Mouse (Mus musculus) urinary bladder, postnatal 14 days (tissue): Measurements from ENCODE around the gene Kcnip4.

Experiments used
- DNase-seq: peaks from one replicate; pipeline ENCODE4 v3.0.0; 2021; ENCODE audit warnings: low spot score

Kcnip4 gene

DNA sequence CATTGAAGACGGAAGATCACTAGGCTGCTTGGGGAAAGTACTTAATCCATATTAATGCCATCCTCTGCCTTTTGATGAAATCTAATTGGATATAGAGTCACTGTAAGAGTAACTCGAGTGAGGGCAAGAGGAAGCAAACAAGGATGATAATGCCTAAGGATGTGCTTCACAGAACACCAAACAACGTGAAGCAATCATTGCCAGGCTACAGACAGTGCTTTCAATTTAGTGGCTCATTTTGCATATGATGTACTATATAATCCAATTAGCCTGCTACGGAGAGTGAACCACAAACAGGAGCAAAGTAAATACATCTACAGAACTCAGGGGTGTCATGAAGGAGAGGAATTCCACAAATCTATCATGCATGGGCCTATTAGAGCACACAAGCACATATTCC, 280.3 kb downstream of the Kcnip4 start:
- DNase-seq = no peak

DNA sequence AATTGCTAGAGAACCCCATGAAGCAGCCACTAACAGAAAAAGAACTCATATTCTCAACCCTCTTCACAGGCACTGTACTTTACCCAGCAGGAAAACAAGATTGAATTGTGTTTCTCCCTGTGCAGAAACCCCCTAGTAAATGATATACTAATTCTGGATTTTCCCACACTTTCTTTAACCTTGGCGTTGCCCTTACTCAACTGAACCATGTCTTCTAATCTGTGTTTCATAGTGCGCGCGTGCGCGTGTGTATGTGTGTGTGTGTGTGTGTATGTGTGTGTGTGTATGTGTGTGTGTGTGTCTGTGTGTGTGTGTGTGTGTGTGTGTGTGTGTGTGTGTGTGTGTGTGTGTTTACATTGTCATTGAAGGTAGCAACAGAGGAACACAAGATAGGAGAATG, 283.0 kb downstream of the Kcnip4 start:
- DNase-seq = no peak

- DNase-seq = no peak
Measured at GRCm38 (mm10) chr5:49201164-49201756, 323.4 kb downstream of the Kcnip4 start.

GRCm38 (mm10) chr5:49188236-49188635, 336.5 kb downstream of the Kcnip4 start:
- DNase-seq = no peak

DNA sequence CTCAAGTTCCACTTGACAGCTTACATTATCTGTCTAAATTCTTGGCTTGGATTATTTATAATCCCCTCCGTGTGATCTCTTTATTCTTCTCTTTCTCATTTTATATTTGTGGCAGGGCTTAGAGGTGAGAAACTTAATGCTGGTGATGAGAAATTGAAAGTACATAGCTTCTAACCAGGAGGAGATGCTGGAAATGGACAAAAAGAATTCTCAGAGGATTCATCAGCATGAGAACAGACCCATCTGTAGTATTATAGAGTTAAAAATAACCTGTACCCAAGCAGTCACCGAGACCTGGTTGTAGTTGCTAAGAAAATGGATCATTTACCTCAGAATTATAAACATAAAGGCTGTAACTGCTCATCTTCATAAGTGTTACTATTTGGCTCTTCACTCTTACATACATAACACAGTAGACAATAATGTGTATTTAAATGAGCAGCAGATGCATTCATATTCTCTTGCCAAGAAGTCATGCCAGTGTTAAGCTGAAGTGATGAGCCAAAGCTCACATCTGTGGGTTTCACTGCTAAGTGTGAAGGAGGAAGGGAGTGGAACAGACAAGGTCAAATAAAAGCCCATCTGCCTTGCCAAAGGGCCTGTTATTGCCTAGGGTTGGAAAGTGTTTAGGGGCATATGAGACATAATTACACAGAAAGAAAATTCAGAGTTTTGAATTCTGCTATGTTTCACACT, 374.4 kb downstream of the Kcnip4 start:
- no peak for DNase-seq

- no peak for DNase-seq
Measured at GRCm38 (mm10) chr5:49149684-49150083, 375.0 kb downstream of the Kcnip4 start.

- DNase-seq = no peak
Measured at GRCm38 (mm10) chr5:49095432-49095831, 429.3 kb downstream of the Kcnip4 start.

- DNase-seq = no peak
Measured at GRCm38 (mm10) chr5:49094945-49095344, 429.8 kb downstream of the Kcnip4 start.

- no peak for DNase-seq
Measured at GRCm38 (mm10) chr5:49094306-49094705, 430.4 kb downstream of the Kcnip4 start.

DNA sequence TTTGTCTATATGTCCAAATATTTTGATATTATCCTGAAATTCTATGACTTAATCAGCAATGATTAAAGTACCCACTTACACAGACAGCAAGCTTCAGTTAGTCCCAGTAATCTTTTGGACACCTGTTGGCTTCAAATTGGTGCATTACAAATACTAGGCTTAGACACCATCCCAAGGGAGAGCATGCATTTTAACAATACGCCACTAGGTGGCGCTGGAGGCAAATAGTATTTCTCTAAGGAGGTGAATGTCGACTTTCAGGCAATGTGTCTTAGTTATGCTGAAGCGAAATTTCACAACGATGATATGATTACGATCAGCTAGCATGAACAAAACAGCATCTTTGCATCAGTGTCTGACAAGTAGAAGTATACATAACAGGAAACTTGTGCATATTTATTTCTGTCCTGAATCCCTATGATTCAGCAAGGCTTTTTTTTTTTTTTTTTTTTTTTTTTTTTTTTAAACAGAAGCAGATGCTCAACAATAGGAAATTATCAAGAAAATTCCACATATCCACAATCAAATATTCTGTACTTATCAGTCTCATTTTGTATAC, 434.5 kb downstream of the Kcnip4 start:
- peak; percentile 73 for DNase-seq

DNA sequence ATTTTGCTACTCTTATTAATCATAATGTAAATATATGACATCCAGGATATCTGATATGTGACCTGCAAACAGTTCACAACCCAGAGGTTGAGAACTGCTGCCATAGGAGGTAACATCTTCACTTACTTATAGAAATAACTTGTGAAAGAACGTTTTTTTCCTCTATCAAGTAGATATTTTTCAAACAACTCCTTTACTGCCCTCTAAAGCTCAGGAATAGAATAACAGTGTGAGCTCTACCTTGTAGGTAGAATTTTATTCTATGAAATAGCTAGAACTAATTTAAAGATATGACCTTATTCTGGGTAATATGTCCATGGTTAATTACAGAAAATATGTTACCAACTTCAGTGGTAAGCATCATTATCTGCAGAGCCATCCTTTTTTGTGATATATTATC, 459.1 kb downstream of the Kcnip4 start:
- DNase-seq = no peak

- DNase-seq = no peak
Measured at GRCm38 (mm10) chr5:49058926-49059325, 465.8 kb downstream of the Kcnip4 start.

GRCm38 (mm10) chr5:49057636-49058340, 466.9 kb downstream of the Kcnip4 start:
- no peak for DNase-seq

DNA sequence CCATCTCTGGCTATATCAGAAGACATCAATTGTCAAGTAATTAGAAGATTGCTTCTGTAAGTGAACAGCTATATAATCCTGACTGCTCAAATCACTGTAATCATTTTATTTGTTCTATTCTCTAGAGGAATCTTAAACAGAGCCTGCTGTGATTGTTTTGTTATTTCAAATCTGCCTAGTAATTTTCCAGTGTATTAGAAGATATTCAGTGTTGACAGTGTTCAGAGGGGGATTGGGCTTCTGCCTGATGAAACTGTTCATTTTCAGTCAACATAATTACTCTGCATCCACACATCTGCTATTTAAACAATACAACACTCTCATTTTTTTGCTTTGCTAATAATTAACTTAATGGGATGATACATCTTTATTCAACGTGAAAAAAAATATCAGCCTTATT, 476.7 kb downstream of the Kcnip4 start:
- DNase-seq = no peak

GRCm38 (mm10) chr5:49041259-49041845, 483.4 kb downstream of the Kcnip4 start:
- DNase-seq = no peak

DNA sequence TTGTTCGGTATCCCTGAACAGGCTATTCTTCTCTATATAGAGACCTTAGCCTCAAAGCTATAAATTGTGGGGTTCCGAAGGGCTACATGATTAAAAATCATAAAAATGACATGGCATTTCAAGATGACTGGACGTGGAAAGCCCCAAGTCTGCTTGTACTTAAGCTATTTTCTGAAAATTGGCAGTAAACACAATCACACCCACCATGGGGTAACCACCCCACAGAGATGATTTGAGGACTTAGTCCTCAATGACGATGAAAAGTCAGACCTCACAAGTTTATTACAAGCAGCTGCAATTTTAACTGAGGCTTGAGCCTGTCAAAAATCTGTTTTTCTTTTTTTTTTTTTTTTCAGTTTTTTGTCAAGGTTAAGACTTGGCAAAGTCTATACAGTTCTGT, 527.3 kb downstream of the Kcnip4 start:
- no peak for DNase-seq

- DNase-seq = no peak
Measured at GRCm38 (mm10) chr5:48989145-48989659, 535.5 kb downstream of the Kcnip4 start.

- DNase-seq = no peak
Measured at GRCm38 (mm10) chr5:48942378-48943088, 582.2 kb downstream of the Kcnip4 start.

DNA sequence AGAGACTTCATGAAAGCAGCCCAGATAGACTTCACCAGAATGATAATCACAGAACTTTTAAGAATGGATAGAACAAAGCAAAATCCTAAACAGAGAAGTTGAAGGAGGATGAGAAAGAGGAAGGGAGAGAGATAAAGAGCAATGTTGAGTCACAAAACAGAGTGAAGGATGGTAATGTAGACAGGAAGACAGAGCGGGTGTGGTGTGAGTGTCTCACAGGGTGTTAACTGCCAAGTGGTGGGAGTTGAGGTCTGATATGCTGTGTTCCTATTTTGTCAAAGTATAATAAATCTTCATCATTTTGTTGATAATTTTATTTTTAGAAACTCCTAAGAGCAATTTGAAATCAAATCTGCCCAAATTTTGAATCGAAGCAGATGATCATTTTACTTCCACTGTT, 592.8 kb downstream of the Kcnip4 start:
- DNase-seq = no peak

- DNase-seq = no peak
Measured at GRCm38 (mm10) chr5:48890216-48890615, 634.5 kb downstream of the Kcnip4 start.

DNA sequence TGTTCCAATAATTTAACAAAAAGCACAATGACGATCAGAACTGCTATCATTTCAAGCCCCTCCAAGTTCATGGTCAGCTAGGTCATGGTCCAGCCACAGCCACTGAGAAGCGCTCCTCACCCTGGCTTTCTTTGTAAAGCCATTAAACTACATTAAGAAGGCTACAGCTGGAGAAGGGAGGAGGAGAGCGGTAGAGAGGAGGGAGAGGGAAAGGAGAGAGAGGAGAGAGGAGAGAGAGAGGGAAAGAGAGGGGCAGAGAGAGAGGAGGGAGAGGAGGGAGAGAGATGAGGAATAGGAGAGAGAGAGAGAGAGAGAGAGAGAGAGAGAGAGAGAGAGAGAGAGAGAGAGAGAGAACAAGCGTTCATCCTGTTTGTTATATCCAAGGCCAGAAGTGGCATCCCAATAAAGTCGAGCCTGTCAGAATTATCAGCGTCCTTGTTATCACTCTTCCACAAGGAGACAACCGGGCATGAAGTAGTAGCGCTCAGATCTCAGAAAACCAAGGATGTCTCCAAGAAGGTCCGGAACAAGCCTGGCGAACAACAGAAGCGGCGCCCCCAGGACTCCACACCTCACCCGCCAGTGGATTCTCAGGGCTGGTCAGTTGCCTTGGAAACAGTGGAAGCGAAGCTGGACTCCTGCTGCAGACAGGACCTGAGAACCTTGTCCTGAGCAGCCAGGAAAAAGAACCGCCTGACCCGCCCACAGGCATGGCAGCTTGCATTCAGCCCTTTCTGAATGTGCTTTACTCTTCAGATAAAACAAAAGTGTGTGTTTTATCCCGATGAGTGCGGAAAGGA, 635.1 kb downstream of the Kcnip4 start:
- peak; percentile 5 for DNase-seq
